Mouse (Mus musculus) thymus, adult 18-20 months (tissue): ENCODE results near the gene Gm10309.

ENCODE experiments used
- DNase-seq, 2 experiments: peaks; one replicate each; pipeline ENCODE4 v3.0.0; 2022; ENCODE audit warnings: mixed read lengths in 2 of 2

Gene Gm10309

DNA sequence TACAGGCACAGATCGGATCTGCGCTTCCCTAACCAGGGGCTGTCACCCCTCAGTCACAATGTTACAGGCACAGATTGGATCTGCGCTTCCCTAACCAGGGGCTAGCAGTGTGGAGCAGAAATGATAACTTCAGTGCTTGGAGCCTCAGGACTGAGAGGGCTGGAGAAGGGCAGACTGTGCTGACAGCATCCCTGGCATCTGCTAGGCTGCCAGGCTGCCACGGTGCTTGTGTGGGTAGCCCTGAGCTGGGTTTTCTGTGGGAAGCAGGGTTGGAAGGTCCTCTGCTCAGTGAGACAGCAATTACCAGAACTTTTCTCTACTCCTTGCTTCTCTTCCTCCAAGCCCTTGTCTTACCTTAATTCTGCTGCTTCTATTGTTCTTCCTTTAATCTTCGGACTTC lies 37.1 kb downstream of the Gm10309 start:
- DNase-seq: no peak

DNA sequence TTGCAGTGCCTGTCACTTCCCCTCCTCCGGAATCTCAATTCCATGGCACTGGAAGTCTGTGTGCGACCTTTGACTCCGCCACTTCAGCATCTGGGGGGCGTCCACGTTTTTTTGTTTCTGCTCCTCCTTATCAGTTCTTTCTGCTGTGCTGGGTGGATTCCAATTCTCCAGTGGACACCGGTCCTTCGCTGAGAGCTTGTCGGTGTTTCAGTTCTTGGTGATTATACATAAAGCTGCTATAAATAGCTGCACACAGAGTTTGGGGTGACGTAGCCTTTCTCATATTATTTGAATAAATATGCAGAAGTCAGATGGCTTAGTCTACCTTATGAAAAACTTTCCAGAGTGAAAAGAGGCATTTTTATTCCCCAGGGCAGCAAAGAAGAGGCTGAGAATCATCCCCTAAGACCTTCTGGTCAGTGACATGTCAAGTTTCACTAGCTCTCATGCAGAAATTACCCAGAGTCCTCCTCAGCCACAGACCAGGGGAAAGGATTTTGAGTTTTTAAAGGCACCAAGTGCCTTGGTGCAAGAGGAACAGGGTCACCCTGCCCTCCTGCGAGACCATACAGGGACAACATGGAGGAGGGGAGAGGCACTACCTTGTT lies 37.6 kb downstream of the Gm10309 start:
- no peak for DNase-seq

DNA sequence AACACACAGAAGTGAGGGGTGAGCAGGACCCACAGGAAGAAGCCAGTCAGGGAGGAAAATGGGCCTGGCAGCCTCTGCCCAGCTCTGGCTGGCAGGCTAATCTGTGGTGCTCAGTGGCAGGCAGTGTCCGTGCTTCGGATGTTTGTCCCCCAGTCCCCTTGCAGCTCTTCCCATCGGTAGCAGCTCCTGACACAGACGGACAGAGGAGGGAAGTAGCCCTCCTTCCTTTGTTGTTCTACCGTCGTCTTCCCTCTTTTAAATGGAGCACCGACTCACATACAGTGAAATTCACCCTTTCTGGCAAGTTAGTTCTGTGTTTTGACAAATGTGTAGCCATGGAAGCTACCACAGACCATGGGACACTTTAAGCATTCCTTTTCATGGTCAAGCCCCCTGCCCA lies 38.2 kb downstream of the Gm10309 start:
- DNase-seq: no peak

DNA sequence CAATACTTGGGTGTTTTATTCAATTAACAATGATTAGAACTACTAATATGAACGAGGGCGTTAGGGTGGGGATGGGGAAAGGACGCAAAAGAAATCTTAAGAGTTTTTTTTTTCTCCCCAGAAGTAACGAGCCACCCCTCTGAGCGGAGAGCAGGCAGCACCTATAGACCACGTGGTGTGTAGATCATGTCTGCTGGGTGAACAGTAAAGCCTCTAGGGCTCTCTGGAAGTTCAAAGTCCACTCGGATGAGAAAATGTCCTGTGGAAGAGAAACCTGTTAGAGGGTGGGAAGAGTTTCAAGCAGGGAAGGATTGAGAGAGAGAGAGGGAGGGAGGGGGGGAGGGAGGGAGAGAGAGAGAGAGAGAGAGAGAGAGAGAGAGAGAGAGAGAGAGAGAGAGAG lies 38.6 kb downstream of the Gm10309 start:
- no peak for DNase-seq

DNA sequence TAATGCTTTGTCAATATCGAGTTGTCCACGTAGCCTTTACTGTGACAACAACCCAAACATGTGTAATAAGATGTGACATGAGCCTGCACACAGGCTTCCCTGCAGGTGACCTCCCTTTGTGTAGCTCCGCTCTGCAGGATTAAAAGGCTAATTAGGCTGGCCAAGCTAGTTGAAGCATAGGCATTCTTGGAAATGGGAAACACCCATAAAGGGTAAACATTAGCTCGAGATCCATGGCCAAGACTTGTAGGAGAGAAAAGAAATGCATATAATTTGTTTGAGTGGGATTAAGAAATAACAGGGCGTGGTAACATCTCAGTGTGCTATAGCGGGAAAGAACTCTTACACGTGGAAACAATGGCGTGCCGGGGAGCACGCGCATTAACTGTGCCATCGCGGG lies 39.2 kb downstream of the Gm10309 start:
- no peak for DNase-seq

DNA sequence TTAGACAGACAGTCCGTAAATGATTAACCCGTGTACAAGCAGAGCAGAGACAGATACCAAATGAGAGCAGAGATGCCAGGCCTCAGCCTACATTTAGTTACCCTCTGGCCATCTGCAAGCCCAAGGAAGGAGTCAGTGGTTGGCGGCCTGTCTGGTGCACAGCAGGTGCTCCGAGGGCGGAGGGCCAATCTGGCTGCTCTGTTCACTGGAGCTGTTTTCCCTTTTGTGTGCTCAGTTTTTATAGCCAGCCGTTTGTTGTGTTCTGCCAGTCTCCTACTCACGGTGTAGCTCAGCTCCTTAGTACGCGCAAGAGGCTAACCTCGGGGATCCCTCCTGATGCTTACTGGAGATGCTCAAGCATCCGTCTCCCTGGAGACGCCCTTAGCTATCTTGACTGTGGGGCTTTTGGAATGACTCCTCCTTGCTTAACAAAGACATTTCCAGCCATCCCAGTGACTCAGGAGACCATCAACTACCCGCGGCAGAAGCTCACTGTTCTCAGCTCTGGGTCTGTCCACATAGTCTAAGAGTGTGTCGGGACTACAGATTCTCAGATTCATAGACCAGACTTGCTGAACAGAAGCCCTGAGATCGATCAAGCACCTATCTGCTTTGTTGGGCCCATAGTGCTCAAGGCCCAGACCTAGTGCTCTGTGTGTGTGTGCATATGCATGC lies 40.2 kb downstream of the Gm10309 start:
- DNase-seq: no peak

DNA sequence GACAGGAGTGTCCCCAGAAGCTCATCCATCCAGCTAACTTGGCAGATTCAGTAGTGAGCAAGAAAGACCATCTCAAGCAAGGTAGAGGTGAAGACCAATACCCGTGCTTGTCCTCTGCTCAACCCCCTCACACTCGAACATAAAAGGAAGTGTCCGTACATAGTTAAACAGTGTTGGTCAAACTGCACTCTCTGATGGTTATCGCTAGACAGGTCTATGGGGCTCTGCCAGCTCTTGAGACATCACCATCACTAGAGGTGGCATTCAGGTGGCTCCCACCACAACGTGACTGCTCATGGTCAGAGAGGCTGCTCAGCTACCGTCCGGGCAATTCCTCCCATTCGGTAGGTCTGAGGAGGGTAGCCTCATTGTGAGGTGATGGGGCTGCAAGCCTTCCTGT lies 40.8 kb downstream of the Gm10309 start:
- no peak for DNase-seq

DNA sequence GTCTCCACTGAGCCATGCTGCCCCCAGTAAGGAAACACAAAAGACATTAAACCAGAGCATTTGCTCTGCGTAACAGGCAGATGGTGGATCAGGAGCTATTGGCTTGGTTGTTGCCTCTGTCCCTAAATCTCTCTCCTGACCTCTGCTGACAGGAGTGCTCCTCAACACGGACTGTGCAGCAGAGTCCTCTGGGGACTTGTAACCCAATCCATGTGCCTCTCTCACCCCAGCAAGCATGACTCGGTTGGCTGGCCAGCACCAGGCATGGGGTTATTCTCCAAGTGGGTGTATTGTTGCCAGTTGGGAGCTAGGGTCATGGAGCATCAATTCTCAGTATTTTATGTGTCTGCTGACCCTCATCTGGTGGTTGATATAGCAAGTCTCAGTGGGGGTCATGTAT lies 41.7 kb downstream of the Gm10309 start:
- no peak for DNase-seq

DNA sequence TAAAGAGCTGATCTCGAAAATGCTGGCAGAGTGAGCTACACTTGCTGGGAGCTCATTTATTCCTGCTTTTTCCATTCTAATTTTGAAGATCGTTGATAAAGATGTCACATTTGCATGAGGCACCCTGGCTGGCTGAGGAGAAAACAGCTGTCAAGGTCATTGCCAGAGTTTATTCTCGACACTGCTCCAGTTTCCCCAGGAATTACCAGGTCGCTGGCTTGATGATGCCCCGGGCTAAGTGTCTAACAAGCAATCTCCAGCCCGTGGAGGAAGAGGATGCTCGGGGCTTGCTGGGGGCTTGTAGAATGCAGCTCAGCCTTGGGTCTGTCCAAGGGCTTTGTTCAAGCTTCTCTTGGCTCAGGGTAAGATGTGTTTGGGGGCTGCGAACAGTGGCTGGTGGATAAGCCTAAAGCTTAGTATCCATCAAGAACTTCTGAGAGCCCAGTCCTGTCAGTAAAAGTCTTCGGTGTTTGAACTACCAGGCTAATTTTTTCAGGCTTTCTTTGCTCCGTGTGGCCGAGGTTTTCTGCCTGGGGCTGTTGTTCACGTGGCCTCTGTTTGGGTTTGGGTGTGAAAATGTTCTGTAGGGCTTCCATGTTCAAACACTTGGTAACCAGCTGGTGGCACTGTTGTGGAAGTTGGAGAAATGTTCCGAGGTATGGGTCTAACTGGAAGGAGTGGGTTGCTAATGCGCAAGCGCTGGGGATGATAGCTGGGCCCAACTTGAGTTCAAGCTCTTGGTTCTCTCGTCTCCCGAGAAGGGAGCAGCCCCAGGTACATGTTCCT lies 44.2 kb downstream of the Gm10309 start:
- DNase-seq: no peak

DNA sequence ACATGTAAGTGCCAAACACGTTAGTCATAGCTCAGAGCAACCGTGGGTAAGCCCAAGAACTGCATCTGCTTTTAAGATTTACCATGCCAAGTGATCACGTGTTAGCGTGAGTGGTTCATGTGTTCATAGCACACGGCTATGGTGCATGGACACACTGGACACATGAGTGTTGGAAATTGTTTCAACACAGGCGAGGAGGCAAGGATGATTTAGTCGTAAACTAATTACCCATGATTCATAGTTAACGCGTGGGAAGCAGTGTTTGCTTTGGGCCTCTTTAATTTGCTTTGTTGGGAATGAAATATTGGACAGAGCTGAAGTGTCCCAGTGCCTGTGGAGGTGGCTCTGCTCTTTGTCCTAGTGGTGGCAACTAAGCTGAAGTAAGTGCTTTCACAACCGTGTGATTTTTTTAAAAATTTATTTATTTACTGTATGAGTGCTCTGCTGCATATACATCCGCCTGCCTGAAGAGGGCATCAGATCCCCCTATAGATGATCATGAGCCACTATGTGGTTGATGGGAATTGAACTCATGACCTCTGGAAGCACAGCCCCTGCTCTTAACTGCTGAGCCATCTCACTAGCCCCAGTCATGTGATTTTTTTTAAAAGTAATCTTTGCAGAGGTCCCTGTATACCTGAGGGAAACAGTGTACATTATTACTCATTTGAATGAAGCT lies 46.6 kb downstream of the Gm10309 start:
- DNase-seq: no peak

DNA sequence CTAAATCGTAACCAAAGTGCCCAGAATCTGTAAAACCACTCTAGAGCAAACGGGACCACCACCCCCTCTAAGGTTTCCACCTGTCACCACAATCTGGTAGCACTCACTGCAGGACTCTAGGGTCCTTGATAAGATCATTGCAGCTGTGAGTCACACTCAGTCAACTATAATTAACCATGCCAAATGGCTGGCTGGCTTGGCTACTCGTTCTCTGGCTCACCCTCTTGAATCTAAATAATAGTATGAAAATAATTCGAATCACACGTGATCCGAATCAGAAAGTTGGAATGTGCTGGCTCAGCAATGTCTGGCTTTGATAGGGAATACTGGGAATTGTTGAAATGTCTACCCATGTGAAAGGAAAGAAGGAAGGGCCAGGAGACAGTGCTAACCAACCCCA lies 48.5 kb downstream of the Gm10309 start:
- DNase-seq: no peak

DNA sequence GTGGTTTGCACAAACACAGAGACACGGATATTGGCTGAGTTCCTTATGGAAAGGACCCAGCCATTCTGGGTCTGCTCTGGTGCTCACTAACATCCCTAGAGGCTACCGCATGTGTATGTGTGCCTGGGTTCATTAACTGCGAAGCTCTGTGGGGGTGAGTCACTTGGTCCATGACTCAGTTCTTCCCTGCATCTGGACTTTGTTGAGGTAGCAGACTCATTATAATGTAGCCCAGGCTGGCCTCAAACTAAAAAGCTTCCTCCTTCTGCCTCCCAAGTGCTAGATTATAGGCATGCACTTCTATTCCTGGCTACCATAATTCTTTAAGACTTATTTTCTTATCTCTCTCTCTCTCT lies 50.7 kb downstream of the Gm10309 start:
- no peak for DNase-seq

DNA sequence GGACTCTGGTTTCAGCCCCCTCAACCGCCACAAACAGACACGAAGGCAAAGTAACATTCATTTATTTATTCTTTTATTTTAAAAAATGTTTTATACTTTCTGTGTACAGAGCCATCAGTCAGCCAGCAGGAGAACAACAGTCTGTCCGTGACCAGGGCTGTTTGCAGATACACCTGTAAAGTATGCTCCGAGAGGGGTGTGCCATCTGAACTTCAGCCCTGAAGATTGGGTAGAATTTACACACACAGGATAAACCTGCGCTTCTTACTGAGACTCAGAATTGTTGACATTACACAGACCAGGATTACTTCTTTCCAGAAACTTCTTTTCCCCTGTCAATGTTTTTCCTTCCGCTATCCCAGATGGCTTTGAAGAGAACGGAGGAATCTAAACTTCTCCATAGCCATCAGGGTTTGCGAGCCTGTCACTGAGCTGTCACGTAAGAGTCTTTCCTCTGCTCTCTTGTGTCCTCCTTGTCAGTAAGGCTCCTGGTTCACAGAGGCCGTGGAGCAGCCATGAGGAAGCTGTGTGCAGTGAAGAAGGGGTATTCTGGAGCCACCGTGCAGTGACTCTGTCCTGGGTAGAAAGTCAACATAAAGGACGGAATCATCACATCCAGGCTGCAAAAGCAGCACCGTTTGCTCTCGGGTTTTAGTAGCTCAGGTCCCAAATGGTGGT lies 51.2 kb downstream of the Gm10309 start:
- DNase-seq: no peak

DNA sequence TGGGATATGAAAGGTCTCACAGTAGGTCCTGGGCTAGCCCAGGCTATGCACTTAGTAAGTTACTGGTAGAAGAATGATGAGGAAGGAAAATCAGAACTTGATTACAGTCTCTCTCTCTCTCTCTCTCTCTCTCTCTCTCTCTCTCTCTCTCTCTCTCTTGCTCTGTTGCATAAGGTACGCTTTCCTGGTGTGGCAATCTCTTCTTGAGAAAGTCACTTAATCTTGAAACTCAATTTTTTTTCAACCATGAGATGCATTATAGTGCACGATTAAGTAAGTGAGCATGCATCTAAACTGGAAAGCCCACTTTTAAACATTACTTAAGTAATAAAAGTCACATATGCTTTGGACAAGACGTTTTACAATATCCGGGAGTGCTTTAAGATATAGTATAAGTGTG lies 52.1 kb downstream of the Gm10309 start:
- DNase-seq: no peak
